Mouse (Mus musculus): ENCODE measurements at regions not wholly inside any gene's neighbourhood (a gene's known extent, or its start where the extent isn't known, plus 50 kb on each side); places are given as distances from the start of the nearest gene placed in this dataset.

- no peaks in the 10 kb centered on the region for H3K36me3 ChIP-seq
- H3K27me3 ChIP-seq, result no peaks in the 10 kb centered on the region; the same call in 1 of the 2 replicates
- H3K9ac ChIP-seq (replicated peaks), result no peak overlapping the region
- no peak overlapping the region for H3K4me2 ChIP-seq
- H3K27ac ChIP-seq, result no peak overlapping the region
- 81% methylated on average over 3 of the region's 3 CpGs for WGBS
- no peak overlapping the region for H3K4me3 ChIP-seq (replicated peaks)
- no peaks in the 10 kb centered on the region for H3K9me3 ChIP-seq
- ATAC-seq (ENCODE audit: insufficient number of reproducible peaks, insufficient read depth, low FRiP score, low TSS enrichment, low read depth), result no peak
- H3K4me1 ChIP-seq (replicated peaks), result no peaks in the 10 kb centered on the region
These were observed 65.4 kb upstream of the Thy1 start for GRCm38 (mm10) chr9:43977773-43978172.

- ATAC-seq (ENCODE audit: insufficient number of reproducible peaks, insufficient read depth, low FRiP score, low TSS enrichment, low read depth), result no peak
- Histone ChIP-seq H3K27me3 (no peaks in the 10 kb centered on the region; the same call in 1 of the 2 replicates), H3K4me3 (replicated peaks) (no peak overlapping the region), H3K27ac (no peak overlapping the region), H3K4me1 (replicated peaks) (no peaks in the 10 kb centered on the region), H3K9ac (replicated peaks) (no peak overlapping the region), H3K36me3 (no peaks in the 10 kb centered on the region), H3K9me3 (no peaks in the 10 kb centered on the region), H3K4me2 (no peak overlapping the region)
- WGBS, result 34% methylated on average over 8 of the region's 8 CpGs
These were observed 61.8 kb upstream of the Thy1 start for GRCm38 (mm10) chr9:43981376-43981775.

- Histone ChIP-seq H3K36me3 (no peaks in the 10 kb centered on the region), H3K4me2 (no peak overlapping the region), H3K4me1 (replicated peaks) (no peaks in the 10 kb centered on the region), H3K9me3 (no peaks in the 10 kb centered on the region), H3K27ac (no peak overlapping the region), H3K4me3 (replicated peaks) (no peak overlapping the region), H3K27me3 (no peaks in the 10 kb centered on the region; the same call in 1 of the 2 replicates), H3K9ac (replicated peaks) (no peak overlapping the region)
- no peak for ATAC-seq (ENCODE audit: insufficient number of reproducible peaks, insufficient read depth, low FRiP score, low TSS enrichment, low read depth)
- WGBS, result 79% methylated on average over 5 of the region's 5 CpGs
These were observed 60.8 kb upstream of the Thy1 start for GRCm38 (mm10) chr9:43982359-43982889.

- H3K9me3 ChIP-seq, result no peaks in the 10 kb centered on the region
- H3K27ac ChIP-seq, result no peak overlapping the region
- no peaks in the 10 kb centered on the region for H3K36me3 ChIP-seq
- no peaks in the 10 kb centered on the region for H3K4me1 ChIP-seq (replicated peaks)
- H3K4me3 ChIP-seq (replicated peaks), result no peak overlapping the region
- no peak overlapping the region for H3K9ac ChIP-seq (replicated peaks)
- 72% methylated on average over 2 of the region's 2 CpGs for WGBS
- ATAC-seq (ENCODE audit: insufficient number of reproducible peaks, insufficient read depth, low FRiP score, low TSS enrichment, low read depth), result no peak
- H3K27me3 ChIP-seq, result no peaks in the 10 kb centered on the region; the same call in 1 of the 2 replicates
- H3K4me2 ChIP-seq, result no peak overlapping the region
These were observed 60.0 kb upstream of the Thy1 start for GRCm38 (mm10) chr9:43983220-43983619.

GRCm38 (mm10) chr9:43984181-43985062 is 58.8 kb upstream of the Thy1 start:
- Histone ChIP-seq H3K27ac (no peak overlapping the region), H3K4me2 (no peak overlapping the region), H3K9ac (replicated peaks) (no peak overlapping the region), H3K4me1 (replicated peaks) (peaks cover 5% of the 10 kb centered on the region), H3K36me3 (no peaks in the 10 kb centered on the region), H3K27me3 (no peaks in the 10 kb centered on the region; the same call in 1 of the 2 replicates), H3K4me3 (replicated peaks) (no peak overlapping the region), H3K9me3 (no peaks in the 10 kb centered on the region)
- WGBS, result 53% methylated on average over 8 of the region's 8 CpGs
- no peak for ATAC-seq (ENCODE audit: insufficient number of reproducible peaks, insufficient read depth, low FRiP score, low TSS enrichment, low read depth)

- ATAC-seq (ENCODE audit: insufficient number of reproducible peaks, insufficient read depth, low FRiP score, low TSS enrichment, low read depth), result no peak
- WGBS, result 83% methylated on average over 6 of the region's 6 CpGs
- Histone ChIP-seq H3K4me2 (no peak overlapping the region), H3K27ac (no peak overlapping the region), H3K4me3 (replicated peaks) (no peak overlapping the region), H3K36me3 (no peaks in the 10 kb centered on the region), H3K4me1 (replicated peaks) (peaks cover 19% of the 10 kb centered on the region), H3K9me3 (no peaks in the 10 kb centered on the region), H3K27me3 (no peaks in the 10 kb centered on the region), H3K9ac (replicated peaks) (no peak overlapping the region)
These were observed 55.2 kb upstream of the Thy1 start for GRCm38 (mm10) chr9:43987957-43988356.

- Histone ChIP-seq H3K36me3 (no peaks in the 10 kb centered on the region), H3K4me3 (replicated peaks) (no peak overlapping the region), H3K4me1 (replicated peaks) (peaks cover 32% of the 10 kb centered on the region), H3K4me2 (0 out of 2 replicates have a peak overlapping the region, but pooled peaks have one; percentile 6), H3K27ac (peak overlapping the region; percentile 23), H3K9ac (replicated peaks) (no peak overlapping the region), H3K27me3 (no peaks in the 10 kb centered on the region), H3K9me3 (no peaks in the 10 kb centered on the region)
- no peak for ATAC-seq (ENCODE audit: insufficient number of reproducible peaks, insufficient read depth, low FRiP score, low TSS enrichment, low read depth)
- WGBS, result 26% methylated on average over 13 of the region's 13 CpGs
These were observed 54.0 kb upstream of the Thy1 start for GRCm38 (mm10) chr9:43988981-43989860.

GRCm38 (mm10) chr9:43990124-43990523 is 53.1 kb upstream of the Thy1 start:
- Histone ChIP-seq H3K27me3 (no peaks in the 10 kb centered on the region), H3K4me2 (no peak overlapping the region), H3K36me3 (no peaks in the 10 kb centered on the region), H3K9ac (replicated peaks) (no peak overlapping the region), H3K9me3 (no peaks in the 10 kb centered on the region), H3K27ac (0 out of 2 replicates have a peak overlapping the region, but pooled peaks have one; percentile 7), H3K4me1 (replicated peaks) (peaks cover 33% of the 10 kb centered on the region), H3K4me3 (replicated peaks) (no peak overlapping the region)
- WGBS, result 75% methylated on average over 11 of the region's 11 CpGs
- no peak for ATAC-seq (ENCODE audit: insufficient number of reproducible peaks, insufficient read depth, low FRiP score, low TSS enrichment, low read depth)

- peak; percentile 33; the same call in 1 of the 2 replicates for ATAC-seq (ENCODE audit: insufficient number of reproducible peaks, insufficient read depth, low FRiP score, low TSS enrichment, low read depth)
- peak overlapping the region; percentile 13; the same call in 1 of the 2 replicates for H3K4me2 ChIP-seq
- no peak overlapping the region for H3K9ac ChIP-seq (replicated peaks)
These were observed 49.8 kb upstream of the Thy1 start for GRCm38 (mm10) chr9:43993221-43993976.

More at GRCm38 (mm10) chr9:43993221-43993976, 49.8 kb upstream of the Thy1 start:
- Histone ChIP-seq H3K4me1 (replicated peaks) (peaks cover 33% of the 10 kb centered on the region), H3K27ac (peak overlapping the region; percentile 68), H3K4me3 (replicated peaks) (no peak overlapping the region), H3K36me3 (no peaks in the 10 kb centered on the region), H3K9me3 (no peaks in the 10 kb centered on the region), H3K27me3 (no peaks in the 10 kb centered on the region)
- 4% methylated on average over 9 of the region's 9 CpGs for WGBS

Data from limb, embryonic 12.5 days (tissue).